20 mouse cellular contexts compared by ENCODE assay signal in the genomic region with DNA sequence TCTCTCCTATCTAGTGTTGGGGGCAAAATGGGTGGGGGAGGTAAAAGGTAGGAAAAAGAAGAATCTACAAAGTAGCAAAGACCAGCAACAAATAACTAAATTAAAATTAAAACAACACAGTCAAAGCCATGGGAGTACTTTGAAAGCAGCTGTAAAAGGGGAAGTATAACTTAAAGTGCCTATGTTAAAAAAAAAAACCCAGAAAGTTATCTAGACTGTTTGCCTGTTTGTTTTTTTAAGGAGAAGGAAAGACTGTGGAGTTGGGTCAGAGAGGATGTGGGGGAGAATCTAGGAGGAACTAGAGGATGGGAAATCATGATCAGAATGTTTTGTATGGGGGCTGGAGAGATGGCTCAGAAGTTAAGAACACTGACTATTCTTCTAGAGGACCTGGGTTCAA.
"Had no signal": no experiment of that assay in that cellular context is flagged by ENCODE, and none has a peak within 500 bp of the region (broad histone marks: within the 10 kb centered on the region; RNA-seq: fewer than 3 reads in every experiment).

No protein-coding gene starts in this region.

- H3K9ac ChIP-seq: liver, embryonic 13.5 days; liver, embryonic 15.5 days; liver, postnatal 0 days; lung, embryonic 15.5 days; neural tube, embryonic 13.5 days; neural tube, embryonic 15.5 days; stomach, embryonic 15.5 days had no signal

- ATAC-seq: liver, postnatal 0 days; lung, postnatal 0 days; midbrain, embryonic 16.5 days had no signal

- DNase-seq: liver, embryonic 13.5 days; liver, postnatal 0 days; lung, adult 2 months; lung, postnatal 14 days; lung, postnatal 36 days; midbrain, embryonic 14.5 days; right cerebral cortex, postnatal 14 days; thymus, adult 2 months; thymus, postnatal 36 days had no signal

- H3K36me3 ChIP-seq: liver, embryonic 13.5 days; liver, embryonic 15.5 days; lung, embryonic 15.5 days; midbrain, embryonic 10.5 days; neural tube, embryonic 13.5 days; neural tube, embryonic 15.5 days; stomach, embryonic 15.5 days had no signal

- H3K27ac ChIP-seq: liver, embryonic 13.5 days; liver, embryonic 15.5 days; lung, embryonic 15.5 days; macrophage; midbrain, embryonic 10.5 days; neural tube, embryonic 13.5 days; neural tube, embryonic 15.5 days; stomach, embryonic 15.5 days; stomach, postnatal 0 days had no signal

- H3K4me3 ChIP-seq: liver, embryonic 13.5 days; liver, embryonic 15.5 days; lung, embryonic 15.5 days; midbrain, embryonic 10.5 days; myocyte; neural tube, embryonic 13.5 days; neural tube, embryonic 15.5 days; stomach, embryonic 15.5 days had no signal

- H3K9me3 ChIP-seq: liver, embryonic 13.5 days; liver, embryonic 15.5 days; lung, embryonic 15.5 days; midbrain, embryonic 10.5 days; neural tube, embryonic 13.5 days; neural tube, embryonic 15.5 days; stomach, embryonic 15.5 days had no signal

- H3K27me3 ChIP-seq: liver, embryonic 13.5 days; liver, embryonic 15.5 days; lung, embryonic 15.5 days; neural tube, embryonic 13.5 days; neural tube, embryonic 15.5 days; stomach, embryonic 15.5 days had no signal

- H3K4me1 ChIP-seq: liver, embryonic 13.5 days; liver, embryonic 15.5 days; lung, embryonic 15.5 days; midbrain, embryonic 10.5 days; neural tube, embryonic 13.5 days; neural tube, embryonic 15.5 days; stomach, embryonic 15.5 days had no signal
